ENCODE assay signal across 9 mouse cellular contexts in genomic region chr10:24317126-24317836, GRCm38 (mm10).
DNase-seq lines count a peak whose midpoint lies in the region; ATAC-seq lines count a peak whose summit lies in the region.
"Had no signal": no experiment of that assay in that cellular context is flagged by ENCODE, and none has a peak within 500 bp of the region (broad histone marks: within the 10 kb centered on the region; RNA-seq: fewer than 3 reads in every experiment).

No protein-coding gene starts in this region.

- no peak overlapping the region for H3K4me3 ChIP-seq in embryonic facial prominence, embryonic 14.5 days (ENCODE audit: low read depth, low read length)
- H3K4me3 ChIP-seq in embryonic facial prominence, embryonic 10.5 days: no peak overlapping the region
- no peak overlapping the region for H3K4me3 ChIP-seq in lung, embryonic 15.5 days
- H3K4me3 ChIP-seq: limb, embryonic 12.5 days had no signal

- no peaks in the 10 kb centered on the region for H3K27me3 ChIP-seq in embryonic facial prominence, embryonic 14.5 days (replicated peaks; ENCODE audit: control insufficient read depth, insufficient read depth, low read length)
- H3K27me3 ChIP-seq in embryonic facial prominence, embryonic 10.5 days (replicated peaks; ENCODE audit: low read depth, poor library complexity, severe bottlenecking): no peaks in the 10 kb centered on the region
- no peaks in the 10 kb centered on the region for H3K27me3 ChIP-seq in lung, embryonic 15.5 days
- H3K27me3 ChIP-seq: limb, embryonic 12.5 days had no signal

- 0 out of 2 replicates have a peak, but pooled peaks have one; percentile 26 for ATAC-seq in embryonic facial prominence, embryonic 14.5 days (ENCODE audit: low read depth)
- no peak for ATAC-seq in lung, embryonic 15.5 days (ENCODE audit: borderline replicate concordance, extremely low read depth, low FRiP score, low TSS enrichment)
- ATAC-seq in CD4-positive, CD25-positive, alpha-beta regulatory T cell, adult 4 months: no peak

- H3K36me3 ChIP-seq in embryonic facial prominence, embryonic 14.5 days (ENCODE audit: control insufficient read depth, insufficient read depth, low read length): no peaks in the 10 kb centered on the region
- no peaks in the 10 kb centered on the region for H3K36me3 ChIP-seq in embryonic facial prominence, embryonic 10.5 days (replicated peaks)
- no peaks in the 10 kb centered on the region for H3K36me3 ChIP-seq in lung, embryonic 15.5 days
- H3K36me3 ChIP-seq: limb, embryonic 12.5 days had no signal

- peak; percentile 21 for DNase-seq in embryonic facial prominence, embryonic 14.5 days (ENCODE audit: low spot score)
- no peak for DNase-seq in embryonic facial prominence, embryonic 10.5 days (ENCODE audit: low spot score)
- DNase-seq in adrenal gland, postnatal 36 days: peak; percentile 68 to 78
- DNase-seq in gastrocnemius, postnatal 14 days: peak; percentile 74
- DNase-seq in kidney, postnatal 10 days: peak; percentile 82
- DNase-seq in right cerebral cortex, postnatal 14 days: peak; percentile 49

- intact Hi-C loops in gastrocnemius, postnatal 14 days (cut with DNase I; ENCODE audit: low total_unique reads): no loop called here

- no peaks in the 10 kb centered on the region for H3K9me3 ChIP-seq in embryonic facial prominence, embryonic 14.5 days (ENCODE audit: control insufficient read depth, low read length)
- H3K9me3 ChIP-seq in embryonic facial prominence, embryonic 10.5 days: no peaks in the 10 kb centered on the region
- no peaks in the 10 kb centered on the region for H3K9me3 ChIP-seq in lung, embryonic 15.5 days
- H3K9me3 ChIP-seq: limb, embryonic 12.5 days had no signal

- peaks cover 4% of the 10 kb centered on the region; the same call in 1 of the 2 replicates for H3K4me1 ChIP-seq in embryonic facial prominence, embryonic 14.5 days (ENCODE audit: control insufficient read depth, insufficient read depth, low read length)
- no peaks in the 10 kb centered on the region for H3K4me1 ChIP-seq in embryonic facial prominence, embryonic 10.5 days
- peaks cover 8% of the 10 kb centered on the region for H3K4me1 ChIP-seq in lung, embryonic 15.5 days
- H3K4me1 ChIP-seq: limb, embryonic 12.5 days had no signal

- 62% methylated on average over 19 of the region's 19 CpGs for WGBS in embryonic facial prominence, embryonic 14.5 days
- 74% methylated on average over 19 of the region's 19 CpGs for WGBS in embryonic facial prominence, embryonic 10.5 days
- WGBS in lung, embryonic 15.5 days: 30% methylated on average over 19 of the region's 19 CpGs

- no peak overlapping the region for H3K4me2 ChIP-seq in embryonic facial prominence, embryonic 14.5 days (ENCODE audit: low read depth, low read length)
- peak overlapping the region; percentile 26; the same call in 1 of the 2 replicates for H3K4me2 ChIP-seq in lung, embryonic 15.5 days
- H3K4me2 ChIP-seq: limb, embryonic 12.5 days had no signal

- no peak overlapping the region for H3K9ac ChIP-seq in embryonic facial prominence, embryonic 14.5 days (ENCODE audit: low read depth, low read length)
- no peak overlapping the region for H3K9ac ChIP-seq in lung, embryonic 15.5 days
- H3K9ac ChIP-seq: limb, embryonic 12.5 days had no signal

- no peak overlapping the region for H3K27ac ChIP-seq in embryonic facial prominence, embryonic 14.5 days (replicated peaks; ENCODE audit: low read depth, low read length)
- H3K27ac ChIP-seq in embryonic facial prominence, embryonic 10.5 days (replicated peaks): no peak overlapping the region
- no peak overlapping the region for H3K27ac ChIP-seq in lung, embryonic 15.5 days
- H3K27ac ChIP-seq: limb, embryonic 12.5 days had no signal
